ENCODE assay signal across 8 mouse cellular contexts in the genomic region with DNA sequence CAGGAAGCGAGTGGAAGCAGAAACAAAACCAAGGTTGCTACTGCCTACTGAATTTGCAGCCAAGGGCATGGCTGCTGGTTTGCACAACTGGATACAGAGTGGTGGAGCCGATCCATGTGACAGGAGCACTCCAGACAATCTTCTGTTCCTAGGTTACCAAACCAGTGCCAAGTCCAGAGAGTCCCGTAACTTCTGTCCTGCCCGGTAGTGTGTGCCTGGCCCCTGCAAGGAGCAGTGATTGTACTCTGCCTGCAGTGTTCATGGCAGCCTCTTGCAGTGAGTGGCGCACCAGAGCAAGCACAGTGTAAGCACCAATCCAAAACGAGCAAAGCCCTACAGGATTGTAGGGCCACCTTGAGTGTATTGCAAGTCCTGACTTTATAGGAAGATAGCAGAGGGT. TPM values are rescaled to one million over a fixed set of nuclear protein-coding genes. Genes with fewer than 3 reads are reported as not detected.
DNase-seq lines count a peak whose midpoint lies in the region; ATAC-seq and TF ChIP-seq lines count a peak whose summit lies in the region.
"Had no signal": no experiment of that assay in that cellular context is flagged by ENCODE, and none has a peak within 500 bp of the region (broad histone marks: within the 10 kb centered on the region; RNA-seq: fewer than 3 reads in every experiment).

No protein-coding gene starts in this region.

- no peak overlapping the region for H3K4me3 ChIP-seq in E14TG2a.4 (replicated peaks; ENCODE audit: low read length)
- H3K4me3 ChIP-seq in liver, embryonic 12.5 days, result peak overlapping the region; percentile 42
- H3K4me3 ChIP-seq: hindbrain, embryonic 13.5 days had no signal

- 59% methylated on average over 6 of the region's 6 CpGs for WGBS in liver, embryonic 12.5 days (ENCODE audit: insufficient replicate concordance)

- peaks cover 44% of the 10 kb centered on the region for H3K4me1 ChIP-seq in E14TG2a.4 (replicated peaks; ENCODE audit: low read depth, low read length)
- peaks cover 96% of the 10 kb centered on the region for H3K4me1 ChIP-seq in liver, embryonic 12.5 days

- H3K9ac ChIP-seq in liver, embryonic 12.5 days, result peak overlapping the region; percentile 61
- H3K9ac ChIP-seq: hindbrain, embryonic 13.5 days had no signal

- peak; percentile 76 for ATAC-seq in liver, embryonic 12.5 days

- H3K27me3 ChIP-seq in E14TG2a.4 (ENCODE audit: insufficient read depth, low read length), result no peaks in the 10 kb centered on the region
- H3K27me3 ChIP-seq in liver, embryonic 12.5 days (replicated peaks), result no peaks in the 10 kb centered on the region
- H3K27me3 ChIP-seq: hindbrain, embryonic 13.5 days had no signal

- H3K4me2 ChIP-seq in liver, embryonic 12.5 days, result peak overlapping the region; percentile 69
- H3K4me2 ChIP-seq: hindbrain, embryonic 13.5 days had no signal

- peak overlapping the region; percentile 86 for H3K27ac ChIP-seq in liver, embryonic 12.5 days
- H3K27ac ChIP-seq: hindbrain, embryonic 13.5 days had no signal

- no peaks in the 10 kb centered on the region for H3K9me3 ChIP-seq in E14TG2a.4 (ENCODE audit: low read length)
- H3K9me3 ChIP-seq in liver, embryonic 12.5 days (replicated peaks), result no peaks in the 10 kb centered on the region
- H3K9me3 ChIP-seq: hindbrain, embryonic 13.5 days had no signal

- peak; percentile 43 for TF ChIP-seq CTCF in E14TG2a.4 (conservative IDR thresholded peaks at IDR 0.05; ENCODE audit: low read length)

- peak; percentile 33 for DNase-seq in A20 (ENCODE audit: low read depth, low spot score)
- DNase-seq in c-Kit-positive CD71-positive TER-119-negative erythroid progenitor cells, embryonic 14.5 days (ENCODE audit: low read depth), result peak; percentile 58
- no peak for DNase-seq in cerebellum, postnatal 14 days
- no peak for DNase-seq in right cerebral cortex, postnatal 25 days
- no peak for DNase-seq in right cerebral cortex, postnatal 4 days

- peaks cover 50% of the 10 kb centered on the region for H3K36me3 ChIP-seq in E14TG2a.4 (ENCODE audit: insufficient read depth, low read length)
- peaks cover 49% of the 10 kb centered on the region for H3K36me3 ChIP-seq in liver, embryonic 12.5 days
- H3K36me3 ChIP-seq: hindbrain, embryonic 13.5 days had no signal

RNA-seq across cellular contexts. Expression of a gene that starts 15.4 kb away (rescaled TPM):
- polyA plus RNA-seq in liver, embryonic 12.5 days (2016; fragmentation: Nextera tagmentation; extraction: Ambion mirVana), result 136 and 141 TPM in 2 replicates

Comparison
In these comparisons a context has a peak if more than half of its experiments do, and no peak if none do; other contexts are left out.
1. DNase-seq: peak in A20 (single experiment) and c-Kit-positive CD71-positive TER-119-negative erythroid progenitor cells, embryonic 14.5 days (single experiment); none in cerebellum, postnatal 14 days (0 of 2), right cerebral cortex, postnatal 25 days (single experiment) and right cerebral cortex, postnatal 4 days (single experiment).